Mouse (Mus musculus) neural tube, embryonic 15.5 days (tissue): ENCODE data around the gene Lmna. TPM values are rescaled to one million over a fixed set of nuclear protein-coding genes. Genes with fewer than 3 reads are reported as not detected.
A peak's percentile ranks its signal among the peaks of the same experiment; 100 is the strongest.

Source experiments
- ATAC-seq: fragments of 200-750 bp; cut with Nextera tagmentation; 2 replicates; pipeline ENCODE4 v1.8.0; 2017; ENCODE audit warnings: mild to moderate bottlenecking, moderate TSS enrichment, moderate library complexity; ENCODE audit not compliant: low FRiP score
- H3K27ac ChIP-seq: fragments of 300-500 bp; sonication (generic); replicated peaks from 2 replicates; pipeline ENCODE4 v1.5.1; 2015; ENCODE audit warnings: mild to moderate bottlenecking, inconsistent platforms
- H3K27me3 ChIP-seq: fragments of 300-500 bp; sonication (generic); replicated peaks from 2 replicates; pipeline ENCODE4 v1.6.1; 2015; ENCODE audit warnings: inconsistent platforms
- H3K36me3 ChIP-seq: fragments of 300-500 bp; sonication (generic); 2 replicates; pipeline ENCODE4 v1.6.1; 2015; ENCODE audit warnings: inconsistent platforms
- H3K4me1 ChIP-seq: fragments of 300-500 bp; sonication (generic); 2 replicates; pipeline ENCODE4 v1.6.1; 2015; ENCODE audit warnings: inconsistent platforms
- H3K4me2 ChIP-seq: fragments of 300-500 bp; sonication (generic); 2 replicates; pipeline ENCODE4 v1.6.1; 2015; ENCODE audit warnings: inconsistent platforms, mild to moderate bottlenecking, moderate library complexity
- H3K4me3 ChIP-seq: fragments of 300-500 bp; sonication (generic); replicated peaks from 2 replicates; pipeline ENCODE4 v1.5.1; 2015; ENCODE audit warnings: mild to moderate bottlenecking, inconsistent platforms
- H3K9ac ChIP-seq: fragments of 300-500 bp; sonication (generic); replicated peaks from 2 replicates; pipeline ENCODE4 v1.6.1; 2015; ENCODE audit warnings: mild to moderate bottlenecking, inconsistent platforms
- H3K9me3 ChIP-seq: fragments of 300-500 bp; sonication (generic); replicated peaks from 2 replicates; pipeline ENCODE4 v1.6.1; 2016; ENCODE audit warnings: inconsistent platforms
- WGBS: fragments of 180-500 bp; shearing (Covaris S2); methylation state at CpG from one replicate; pipeline ENCODE4 v1.1.7; 2015; ENCODE audit warnings: mixed read lengths; 5-methylcytosine and 5-hydroxymethylcytosine counted together
- polyA plus RNA-seq: library from polyadenylated mRNA; unstranded; fragments of >200 nt; fragmentation: Nextera tagmentation; extraction: Ambion mirVana; gene quantifications from 2 replicates; pipeline ENCODE4 v1.2.1, GENCODE M21; 2015

Lmna gene
- polyA plus RNA-seq, 1 experiment from 2014 or later, result 70.3 TPM

DNA sequence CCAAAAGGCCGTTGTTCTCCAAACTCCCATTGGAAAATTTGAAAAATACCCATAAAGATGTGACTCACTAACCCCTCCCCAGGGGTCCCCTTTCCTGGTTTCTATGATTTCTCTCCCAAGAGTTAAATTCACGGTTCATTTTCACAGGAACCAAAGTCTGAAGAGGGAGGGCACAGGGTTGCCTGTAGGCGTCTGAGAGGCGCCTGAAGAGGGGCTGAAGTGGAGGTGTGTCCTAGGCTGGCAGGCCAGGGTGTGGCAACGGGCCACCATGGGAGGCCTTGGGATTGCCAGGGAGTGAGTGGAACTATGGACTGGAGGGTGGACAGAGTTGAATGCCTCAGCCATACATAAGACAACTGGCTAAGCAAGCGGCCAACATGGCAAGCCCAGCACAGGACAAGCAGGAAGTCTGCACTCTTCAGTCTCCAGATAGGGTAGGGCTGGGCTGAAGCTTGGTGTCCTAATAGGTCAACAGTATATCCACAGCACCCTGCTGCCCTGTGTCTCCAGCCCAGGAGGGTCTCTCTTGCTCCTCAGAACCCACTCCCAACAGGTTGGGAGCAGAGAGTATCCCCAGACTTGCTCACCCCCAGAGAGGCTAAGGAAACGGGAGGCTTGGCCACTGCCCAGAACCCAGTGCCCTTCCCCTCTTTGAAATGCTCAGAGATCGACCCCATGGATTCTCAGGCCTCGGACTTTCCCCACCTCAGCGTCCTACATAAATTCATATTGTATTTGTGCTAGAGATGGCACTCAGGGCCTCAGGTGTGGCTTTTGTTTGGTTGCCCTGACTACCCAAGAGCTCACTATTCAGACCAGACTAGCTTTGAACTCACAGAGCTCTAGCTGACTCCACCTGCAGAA lies 4.7 kb upstream of the Lmna start:
- H3K36me3 ChIP-seq, result no peaks in the 10 kb centered on the region
- no peak overlapping the region for H3K4me2 ChIP-seq
- H3K27ac ChIP-seq, result no peak overlapping the region
- no peak for ATAC-seq
- H3K4me1 ChIP-seq, result peaks cover 35% of the 10 kb centered on the region
- no peaks in the 10 kb centered on the region for H3K9me3 ChIP-seq
- no peaks in the 10 kb centered on the region for H3K27me3 ChIP-seq
- H3K4me3 ChIP-seq, result no peak overlapping the region
- no peak overlapping the region for H3K9ac ChIP-seq
- WGBS, result 82% methylated on average over 10 of the region's 10 CpGs

DNA sequence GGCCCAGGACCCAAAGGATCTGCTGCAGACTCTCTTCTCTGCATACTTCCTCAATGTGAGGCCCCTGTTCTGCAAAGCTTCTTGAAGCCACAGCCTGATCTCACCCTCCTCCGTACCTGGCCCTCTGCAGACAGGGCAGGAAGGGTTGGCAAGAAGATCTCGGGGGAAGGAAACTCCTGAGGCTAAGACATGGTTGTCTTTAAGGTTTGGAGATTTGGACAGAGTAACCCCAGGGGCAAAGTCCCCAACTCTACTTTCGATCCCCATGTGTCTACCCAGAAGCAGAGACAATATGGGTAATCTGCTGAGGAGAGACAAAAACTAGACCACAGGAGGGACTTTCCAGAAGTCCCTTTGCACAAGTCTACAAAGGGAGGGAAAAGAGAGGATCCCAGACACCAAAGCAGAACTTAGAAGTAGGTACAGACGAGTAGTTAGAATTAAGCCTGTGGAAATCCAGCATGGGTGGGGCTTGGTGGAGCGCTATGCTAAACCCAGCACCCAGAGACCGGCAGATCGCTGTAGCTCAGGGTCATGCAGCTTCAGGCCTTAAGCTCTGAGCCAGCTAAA lies 3.9 kb upstream of the Lmna start:
- Histone ChIP-seq H3K36me3 (no peaks in the 10 kb centered on the region), H3K9ac (no peak overlapping the region), H3K4me1 (peaks cover 39% of the 10 kb centered on the region), H3K4me3 (no peak overlapping the region), H3K27me3 (no peaks in the 10 kb centered on the region), H3K27ac (no peak overlapping the region), H3K4me2 (no peak overlapping the region), H3K9me3 (no peaks in the 10 kb centered on the region)
- WGBS, result 86% methylated on average over 7 of the region's 7 CpGs
- no peak for ATAC-seq

DNA sequence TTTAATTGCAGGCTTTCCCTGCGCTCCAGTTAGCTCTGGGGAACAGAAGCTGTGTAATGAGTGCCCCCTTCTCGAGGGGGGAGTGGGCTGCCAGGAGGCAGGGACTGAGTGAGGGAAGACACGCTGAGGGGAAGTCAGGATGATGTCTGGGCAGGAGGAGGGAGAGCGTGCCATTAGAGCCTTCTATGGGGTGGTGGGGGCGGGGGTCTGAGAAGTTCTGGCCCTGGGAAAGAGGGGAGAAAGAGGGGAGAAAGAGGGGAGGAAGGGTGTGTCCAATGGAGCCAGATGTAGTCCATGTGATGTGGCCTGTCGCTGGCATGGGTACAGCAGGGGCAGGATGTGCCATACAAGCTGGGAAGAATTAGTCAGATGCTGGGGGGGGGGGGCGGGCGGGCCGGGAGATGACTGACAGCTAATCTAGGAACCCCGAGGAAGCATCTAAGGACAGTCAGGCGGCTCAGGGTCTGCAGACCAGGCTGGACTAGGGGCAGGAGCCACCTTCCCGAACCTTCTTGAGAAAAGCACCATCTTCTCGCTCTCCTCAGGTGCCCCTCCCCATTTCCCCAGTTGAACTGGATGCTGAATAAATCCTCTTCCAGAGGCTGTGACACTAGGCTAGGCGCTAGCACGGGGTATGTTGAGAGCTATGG lies 3.3 kb upstream of the Lmna start:
- H3K36me3 ChIP-seq, result no peaks in the 10 kb centered on the region
- 49% methylated on average over 15 of the region's 15 CpGs for WGBS
- peaks cover 39% of the 10 kb centered on the region for H3K4me1 ChIP-seq
- 0 out of 2 replicates have a peak overlapping the region, but pooled peaks have one; percentile 30 for H3K27ac ChIP-seq
- no peak for ATAC-seq
- no peak overlapping the region; the same call in 1 of the 2 replicates for H3K9ac ChIP-seq
- no peak overlapping the region for H3K4me2 ChIP-seq
- H3K9me3 ChIP-seq, result no peaks in the 10 kb centered on the region
- H3K4me3 ChIP-seq, result no peak overlapping the region
- no peaks in the 10 kb centered on the region for H3K27me3 ChIP-seq

DNA sequence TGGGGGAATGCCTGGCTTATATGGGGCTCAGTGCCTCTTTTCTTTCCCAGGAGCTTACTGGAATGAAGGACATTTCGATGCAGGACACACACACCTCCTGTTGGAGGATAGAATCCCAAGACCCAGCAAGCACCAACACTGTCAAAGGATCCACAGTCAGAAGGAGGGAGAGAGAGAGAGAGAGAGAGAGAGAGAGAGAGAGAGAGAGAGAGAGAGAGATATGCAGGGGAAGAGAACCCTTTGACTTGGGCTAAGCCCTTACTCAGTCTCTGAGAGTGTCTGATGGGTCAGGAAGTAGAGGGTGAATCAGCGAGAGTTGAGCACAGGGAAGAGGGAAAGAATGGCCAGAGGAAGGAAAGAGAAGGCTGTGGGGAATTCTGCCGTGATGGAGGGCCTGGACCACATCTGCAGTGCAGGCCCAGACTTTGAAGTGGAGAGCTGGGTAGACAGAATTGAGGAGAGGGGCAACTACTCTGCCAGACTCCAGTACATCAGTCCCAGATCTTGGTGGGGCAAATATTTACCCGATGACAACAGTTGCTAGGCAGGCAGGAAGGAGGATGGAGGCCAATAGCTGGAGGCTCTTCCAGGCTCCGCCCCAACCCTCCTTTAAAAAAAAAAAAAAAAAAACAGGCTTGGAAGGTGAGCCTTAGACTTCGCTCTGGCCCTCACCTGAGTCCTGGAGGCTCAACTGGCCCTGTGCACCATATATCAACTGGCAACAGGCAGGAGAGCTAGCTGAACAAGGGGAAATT lies 2.6 kb upstream of the Lmna start:
- WGBS, result 40% methylated on average over 6 of the region's 6 CpGs
- H3K36me3 ChIP-seq, result no peaks in the 10 kb centered on the region
- H3K27me3 ChIP-seq, result no peaks in the 10 kb centered on the region
- H3K27ac ChIP-seq, result 0 out of 2 replicates have a peak overlapping the region, but pooled peaks have one; percentile 30
- ATAC-seq, result no peak
- no peaks in the 10 kb centered on the region for H3K9me3 ChIP-seq
- no peak overlapping the region for H3K4me2 ChIP-seq
- no peak overlapping the region for H3K4me3 ChIP-seq
- no peak overlapping the region; the same call in 1 of the 2 replicates for H3K9ac ChIP-seq
- peaks cover 39% of the 10 kb centered on the region for H3K4me1 ChIP-seq

DNA sequence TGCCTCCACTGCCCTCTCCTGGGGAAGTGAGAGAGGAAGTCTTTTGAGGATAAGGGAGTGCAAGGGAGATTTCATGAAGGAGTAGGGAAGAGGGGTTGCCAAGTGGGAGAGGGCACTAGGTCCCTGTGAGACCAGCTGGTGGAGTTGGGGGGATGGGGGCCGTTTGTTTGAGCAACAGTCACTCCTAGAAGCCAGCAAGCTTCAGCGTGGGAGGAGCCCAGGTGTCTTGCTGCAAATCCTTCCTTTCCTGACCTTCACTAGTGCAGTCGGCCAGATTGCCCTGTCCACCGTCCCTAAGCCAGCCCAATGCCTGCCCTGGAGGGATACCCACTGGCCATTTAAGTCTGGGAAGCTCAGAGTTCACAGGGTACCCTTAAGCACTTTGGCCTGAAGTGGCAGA lies 1.8 kb upstream of the Lmna start:
- Histone ChIP-seq H3K4me2 (no peak overlapping the region), H3K4me1 (peaks cover 39% of the 10 kb centered on the region), H3K9me3 (no peaks in the 10 kb centered on the region), H3K9ac (no peak overlapping the region), H3K36me3 (no peaks in the 10 kb centered on the region), H3K27me3 (no peaks in the 10 kb centered on the region), H3K4me3 (no peak overlapping the region), H3K27ac (0 out of 2 replicates have a peak overlapping the region, but pooled peaks have one; percentile 30)
- WGBS, result 64% methylated on average over 4 of the region's 4 CpGs
- no peak for ATAC-seq

DNA sequence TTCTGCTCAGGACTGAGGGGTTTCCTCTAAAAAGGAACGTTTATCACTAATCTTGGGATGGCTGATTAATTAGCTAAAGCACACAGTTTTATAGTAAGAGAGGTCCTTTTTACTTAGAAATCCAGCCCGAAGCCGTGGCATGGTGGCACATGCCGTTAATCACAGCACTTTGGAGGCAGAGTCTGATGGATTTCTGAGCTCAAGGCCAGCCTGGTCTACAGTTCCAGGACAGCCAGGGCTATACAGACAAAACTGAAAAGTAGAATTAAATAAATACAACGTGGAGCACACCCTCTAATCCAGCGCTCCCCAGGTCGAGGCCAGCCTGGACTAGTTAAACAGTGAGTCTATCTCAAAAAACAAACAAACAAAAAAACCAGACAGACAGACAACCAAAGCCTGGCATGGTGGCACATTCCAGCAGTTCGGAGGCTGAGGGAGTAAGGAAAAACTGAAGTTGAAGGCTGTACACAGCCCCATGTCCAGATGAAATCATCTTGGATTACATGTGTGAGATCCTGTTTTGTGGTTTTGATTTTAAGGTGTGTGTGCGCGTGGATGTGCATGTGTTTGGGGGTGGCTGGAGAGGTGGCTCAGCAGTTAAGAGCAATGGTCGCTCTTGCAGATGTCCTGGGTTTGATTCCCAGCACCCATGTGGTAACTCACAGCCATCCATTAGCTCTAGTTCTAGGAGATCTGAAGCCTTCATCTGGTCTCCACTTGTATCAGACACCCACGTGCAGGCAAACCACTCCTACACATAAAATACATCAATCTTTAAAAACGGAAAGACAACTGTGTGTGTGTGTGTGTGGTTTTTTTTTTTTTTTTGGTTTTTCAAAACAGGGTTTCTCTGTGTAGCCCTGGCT lies 899 bp upstream of the Lmna start:
- ATAC-seq, result no peak
- Histone ChIP-seq H3K4me2 (peak overlapping the region; percentile 60), H3K9me3 (no peaks in the 10 kb centered on the region), H3K27me3 (no peaks in the 10 kb centered on the region), H3K36me3 (no peaks in the 10 kb centered on the region), H3K4me1 (peaks cover 39% of the 10 kb centered on the region), H3K27ac (peak overlapping the region; percentile 88), H3K9ac (peak overlapping the region; percentile 46; the same call in 1 of the 2 replicates), H3K4me3 (peak overlapping the region; percentile 39)
- 49% methylated on average over 13 of the region's 13 CpGs for WGBS

DNA sequence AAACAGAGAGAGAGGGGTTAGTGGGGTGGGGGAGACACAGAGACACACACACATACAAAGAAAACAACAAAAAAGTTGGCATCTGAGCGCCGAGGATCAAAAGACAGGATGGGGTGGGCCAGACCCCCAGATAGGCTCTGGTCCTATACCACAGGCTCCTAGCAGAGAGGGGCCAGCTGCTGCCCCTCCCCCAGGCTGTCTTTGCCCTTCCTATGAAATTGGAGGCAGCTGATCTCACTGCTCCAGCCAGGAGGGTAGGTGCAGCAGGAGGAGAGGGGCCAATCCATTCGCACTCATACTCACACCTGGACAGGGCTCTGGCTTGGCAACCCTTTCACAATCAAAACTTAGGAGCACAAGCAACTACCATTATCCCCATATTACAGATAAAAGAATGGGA lies 506 bp downstream of the Lmna start:
- Histone ChIP-seq H3K4me1 (peaks cover 39% of the 10 kb centered on the region), H3K9me3 (no peaks in the 10 kb centered on the region), H3K9ac (peak overlapping the region; percentile 46), H3K4me2 (peak overlapping the region; percentile 60), H3K27ac (peak overlapping the region; percentile 88), H3K27me3 (peaks cover 1% of the 10 kb centered on the region; the same call in 1 of the 2 replicates), H3K4me3 (peak overlapping the region; percentile 39), H3K36me3 (no peaks in the 10 kb centered on the region)
- 54% methylated on average over 3 of the region's 3 CpGs for WGBS
- no peak for ATAC-seq

DNA sequence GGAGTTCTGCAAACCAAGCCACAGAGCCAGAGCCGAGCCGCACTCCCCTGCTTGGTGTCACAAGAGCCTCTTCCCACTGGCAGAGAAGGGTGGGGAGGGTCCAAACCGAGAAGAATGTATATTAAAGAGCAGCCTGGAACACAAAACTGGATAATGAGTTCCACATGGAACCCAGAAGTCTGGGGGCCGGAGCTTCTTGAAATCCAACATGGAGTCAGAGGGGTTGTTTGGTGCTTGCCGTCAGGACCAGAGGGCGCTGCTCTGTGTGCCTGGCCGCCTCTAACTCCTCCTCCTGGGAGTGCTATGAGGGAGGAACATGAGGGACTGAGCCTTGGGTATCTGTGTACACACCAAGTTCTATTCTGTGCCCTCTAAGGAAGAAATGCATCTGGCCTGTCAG lies 4.0 kb downstream of the Lmna start:
- Histone ChIP-seq H3K4me1 (peaks cover 44% of the 10 kb centered on the region), H3K36me3 (no peaks in the 10 kb centered on the region), H3K4me2 (no peak overlapping the region), H3K9ac (no peak overlapping the region), H3K27ac (no peak overlapping the region), H3K9me3 (no peaks in the 10 kb centered on the region), H3K27me3 (peaks cover 9% of the 10 kb centered on the region; the same call in 1 of the 2 replicates), H3K4me3 (no peak overlapping the region)
- WGBS, result 53% methylated on average over 7 of the region's 7 CpGs
- no peak for ATAC-seq

DNA sequence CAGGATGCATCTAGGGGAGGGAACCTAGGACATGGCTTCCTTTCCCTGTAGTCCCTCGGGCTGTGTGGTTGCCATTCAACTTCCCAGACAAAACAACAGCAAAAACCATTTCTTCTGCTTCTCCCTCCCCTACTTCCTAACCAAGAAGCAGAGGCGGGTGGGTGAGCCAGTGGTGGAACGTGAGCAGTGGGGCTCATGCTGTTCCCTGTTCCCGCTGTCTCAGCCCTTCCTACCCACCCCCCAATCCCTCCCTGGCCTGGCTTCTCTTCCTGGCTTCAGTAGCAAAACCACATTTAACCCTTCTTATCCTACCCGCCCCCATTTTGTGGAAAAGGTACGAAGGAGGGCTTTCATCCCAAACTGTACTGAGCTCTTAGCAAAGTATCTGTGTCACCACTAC lies 4.7 kb downstream of the Lmna start:
- 67% methylated on average over 6 of the region's 6 CpGs for WGBS
- H3K4me3 ChIP-seq, result no peak overlapping the region
- H3K4me2 ChIP-seq, result no peak overlapping the region
- no peaks in the 10 kb centered on the region for H3K9me3 ChIP-seq
- H3K27ac ChIP-seq, result no peak overlapping the region; the same call in 1 of the 2 replicates
- peaks cover 9% of the 10 kb centered on the region; the same call in 1 of the 2 replicates for H3K27me3 ChIP-seq
- ATAC-seq, result no peak
- no peaks in the 10 kb centered on the region for H3K36me3 ChIP-seq
- no peak overlapping the region for H3K9ac ChIP-seq
- H3K4me1 ChIP-seq, result peaks cover 42% of the 10 kb centered on the region

DNA sequence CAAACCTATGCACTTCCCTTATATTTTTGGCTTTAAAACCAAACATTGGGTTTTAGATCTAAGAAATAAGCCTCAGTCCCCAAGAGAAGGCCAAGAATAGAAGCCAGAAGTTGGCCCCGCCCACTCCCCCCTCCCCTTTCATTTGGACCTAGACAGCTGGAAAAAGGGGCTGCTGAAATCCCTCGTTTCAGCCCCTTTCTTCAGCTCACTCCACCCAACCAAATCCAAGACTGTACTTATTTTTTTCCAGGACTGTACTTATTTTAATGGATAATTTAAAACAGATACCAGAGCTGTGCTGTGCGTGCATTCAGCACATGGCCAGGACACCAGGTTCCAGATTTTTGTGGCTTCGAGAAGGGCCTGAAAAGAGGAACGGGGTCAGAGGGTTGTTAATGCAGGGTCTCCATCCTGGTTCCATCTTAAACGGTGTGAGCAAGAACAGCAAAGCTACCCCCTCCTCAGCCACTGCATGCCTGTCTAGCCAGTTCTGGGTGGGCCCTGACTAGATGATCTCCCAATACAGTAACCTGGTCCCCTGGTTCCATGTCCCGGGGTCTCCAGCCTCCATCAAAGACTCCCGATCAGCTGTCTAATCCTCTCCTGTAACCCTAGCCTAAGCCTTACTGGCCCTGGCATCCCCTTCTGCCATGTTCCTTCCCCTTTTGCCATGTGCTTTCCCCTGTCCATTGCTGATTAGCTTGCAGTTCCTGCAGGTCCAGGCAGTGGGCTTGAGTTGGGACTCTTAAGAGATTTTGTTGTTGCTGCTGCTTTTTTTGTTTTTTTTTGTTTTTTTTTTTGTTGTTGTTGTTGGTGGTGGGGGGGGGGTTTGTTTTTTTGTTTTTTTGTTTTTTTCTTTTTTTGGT lies 5.6 kb downstream of the Lmna start:
- Histone ChIP-seq H3K36me3 (no peaks in the 10 kb centered on the region), H3K9ac (no peak overlapping the region), H3K9me3 (no peaks in the 10 kb centered on the region), H3K4me2 (no peak overlapping the region), H3K4me3 (no peak overlapping the region), H3K27ac (peak overlapping the region; percentile 86; the same call in 1 of the 2 replicates), H3K4me1 (peaks cover 35% of the 10 kb centered on the region), H3K27me3 (peaks cover 9% of the 10 kb centered on the region; the same call in 1 of the 2 replicates)
- WGBS, result 56% methylated on average over 8 of the region's 8 CpGs
- no peak for ATAC-seq
